ENCODE assay signal across 8 mouse cellular contexts in genomic region chr12:64965124-64966026, GRCm38 (mm10). TPM values are rescaled to one million over a fixed set of nuclear protein-coding genes. Genes with fewer than 3 reads are reported as not detected.
DNase-seq lines count a peak whose midpoint lies in the region; ATAC-seq and TF ChIP-seq lines count a peak whose summit lies in the region.

Klhl28 (minus strand) TSS chr12:64965534.
Togaram1 (plus strand) TSS chr12:64965804.

- H3K4me2 ChIP-seq in lung, postnatal 0 days (replicated peaks; ENCODE audit: low read depth, low read length), result peak within 1 kb of the TSS; percentile 82

- no peak for TF ChIP-seq CTCF in lung, postnatal 0 days (IDR thresholded peaks at IDR 0.05)

- peaks cover 42% of the 10 kb centered on the region for H3K4me1 ChIP-seq in hindbrain, embryonic 10.5 days (replicated peaks)
- H3K4me1 ChIP-seq in lung, postnatal 0 days (ENCODE audit: insufficient read depth, low read depth, low read length), result peaks cover 10% of the 10 kb centered on the region

- peak within 1 kb of the TSS; percentile 97 for H3K9ac ChIP-seq in lung, postnatal 0 days (replicated peaks; ENCODE audit: low read depth)

- H3K27me3 ChIP-seq in hindbrain, embryonic 10.5 days (ENCODE audit: insufficient read depth, poor library complexity, severe bottlenecking), result no peaks in the 10 kb centered on the region
- H3K27me3 ChIP-seq in lung, postnatal 0 days (replicated peaks; ENCODE audit: insufficient read depth, low read length), result no peaks in the 10 kb centered on the region

- H3K9me3 ChIP-seq in hindbrain, embryonic 10.5 days, result no peaks in the 10 kb centered on the region
- no peaks in the 10 kb centered on the region for H3K9me3 ChIP-seq in lung, postnatal 0 days (ENCODE audit: low read length)

- peak within 1 kb of the TSS; percentile 93 for H3K27ac ChIP-seq in hindbrain, embryonic 10.5 days
- H3K27ac ChIP-seq in lung, postnatal 0 days (ENCODE audit: low read length), result peak within 1 kb of the TSS; percentile 97

- peak; percentile 97 for ATAC-seq in frontal cortex, adult (ENCODE audit: low TSS enrichment)
- ATAC-seq in lung, postnatal 0 days, result peak; percentile 99

- H3K4me3 ChIP-seq in hindbrain, embryonic 10.5 days, result peak within 1 kb of the TSS; percentile 96
- peak within 1 kb of the TSS; percentile 99 for H3K4me3 ChIP-seq in lung, postnatal 0 days (ENCODE audit: low read depth, low read length)

- no peak for TF ChIP-seq EP300 in lung, postnatal 0 days (IDR thresholded peaks at IDR 0.05)

- peak; percentile 99 for DNase-seq in MN1 (ENCODE audit: low spot score)
- peak; percentile 99 for DNase-seq in cerebellum, adult 9-10 months
- DNase-seq in hindbrain, embryonic 10.5 days (ENCODE audit: low spot score), result peak; percentile 99
- DNase-seq in layer of hippocampus, adult 9-11 months, result peak; percentile 100
- peak; percentile 100 for DNase-seq in lung, postnatal 0 days (ENCODE audit: low spot score)
- DNase-seq in ovary, postnatal 14 days (ENCODE audit: low spot score), result peak; percentile 97
- peak; percentile 99 for DNase-seq in thymus, postnatal 14 days

- WGBS in hindbrain, embryonic 10.5 days, result under 1% methylated on average over 45 of the region's 45 CpGs
- WGBS in lung, postnatal 0 days, result under 1% methylated on average over 44 of the region's 45 CpGs

- peaks cover 1% of the 10 kb centered on the region; the same call in 1 of the 2 replicates for H3K36me3 ChIP-seq in hindbrain, embryonic 10.5 days
- H3K36me3 ChIP-seq in lung, postnatal 0 days (ENCODE audit: insufficient read depth, low read length), result no peaks in the 10 kb centered on the region

RNA-seq across cellular contexts. Expression of gene Klhl28, which starts in this region (rescaled TPM):
- 10.6 and 12.6 TPM in 2 replicates for polyA plus RNA-seq in hindbrain, embryonic 10.5 days (2016; fragmentation: Nextera tagmentation; extraction: Ambion mirVana)
- 14.0 and 14.1 TPM in 2 replicates for polyA plus RNA-seq in lung, postnatal 0 days (2015; fragmentation: Nextera tagmentation; extraction: Ambion mirVana)

RNA-seq across cellular contexts. Expression of gene Togaram1, which starts in this region (rescaled TPM):
- 22.2 and 28.7 TPM in 2 replicates for polyA plus RNA-seq in hindbrain, embryonic 10.5 days (2016; fragmentation: Nextera tagmentation; extraction: Ambion mirVana)
- 18.2 and 20.5 TPM in 2 replicates for polyA plus RNA-seq in lung, postnatal 0 days (2015; fragmentation: Nextera tagmentation; extraction: Ambion mirVana)

Comparison
In these comparisons a context has a peak if more than half of its experiments do, and no peak if none do; other contexts are left out.
1. Peak in every context shown above with its lines: DNase-seq, ATAC-seq, H3K4me3 ChIP-seq and H3K27ac ChIP-seq.